Comparison of ENCODE assay signal across 19 mouse cellular contexts in genomic region chr3:67586511-67586910, GRCm38 (mm10).
"Had no signal": no experiment of that assay in that cellular context is flagged by ENCODE, and none has a peak within 500 bp of the region (broad histone marks: within the 10 kb centered on the region; RNA-seq: fewer than 3 reads in every experiment).

No protein-coding gene starts in this region.

- H3K4me2 ChIP-seq: lung, embryonic 14.5 days; midbrain, embryonic 12.5 days; neural tube, embryonic 13.5 days; neural tube, embryonic 15.5 days had no signal

- ATAC-seq: midbrain, embryonic 16.5 days had no signal

- DNase-seq: lung, adult 18-20 months; lung, embryonic 14.5 days; lung, postnatal 10 days; lung, postnatal 4 days; midbrain, embryonic 14.5 days; retina, postnatal 1 day; right cerebral cortex, adult 18-20 months; right cerebral cortex, postnatal 25 days; right cerebral cortex, postnatal 4 days; spleen, adult 18-20 months; thymus, adult 18-20 months; thymus, postnatal 14 days; thymus, postnatal 36 days had no signal

- H3K9me3 ChIP-seq: midbrain, embryonic 10.5 days; midbrain, embryonic 12.5 days; neural tube, embryonic 13.5 days; neural tube, embryonic 15.5 days had no signal

- H3K27ac ChIP-seq: midbrain, embryonic 10.5 days; midbrain, embryonic 12.5 days; neural tube, embryonic 13.5 days; neural tube, embryonic 15.5 days had no signal

- H3K9ac ChIP-seq: lung, embryonic 14.5 days; midbrain, embryonic 12.5 days; neural tube, embryonic 13.5 days; neural tube, embryonic 15.5 days had no signal

- H3K4me3 ChIP-seq: midbrain, embryonic 10.5 days; midbrain, embryonic 12.5 days; myocyte; neural tube, embryonic 13.5 days; neural tube, embryonic 15.5 days had no signal

- H3K27me3 ChIP-seq: midbrain, embryonic 12.5 days; neural tube, embryonic 13.5 days had no signal
